Comparison of ENCODE assay signal across 31 mouse cellular contexts in the genomic region with DNA sequence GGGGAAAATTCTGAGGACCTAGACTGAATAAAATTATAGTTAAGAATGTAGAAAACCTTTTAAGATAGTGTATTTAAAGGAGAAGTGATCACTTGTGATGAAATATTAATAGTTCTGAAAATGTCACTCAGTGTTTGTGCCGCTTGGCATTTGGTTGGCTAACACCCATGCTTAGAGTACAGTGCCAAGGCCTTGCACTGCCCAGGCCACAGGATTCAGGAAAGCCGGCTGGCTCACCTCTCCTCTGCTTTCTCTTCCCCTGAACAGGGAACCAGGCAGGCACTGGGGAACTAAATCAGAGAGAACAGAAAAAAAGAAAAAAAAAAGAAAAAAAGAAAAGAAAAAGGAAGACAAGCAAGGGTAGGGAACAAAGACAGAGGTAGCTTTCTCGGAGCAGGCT. TPM values are rescaled to one million over a fixed set of nuclear protein-coding genes. Genes with fewer than 3 reads are reported as not detected.
"Had no signal": no experiment of that assay in that cellular context is flagged by ENCODE, and none has a peak within 500 bp of the region (broad histone marks: within the 10 kb centered on the region; RNA-seq: fewer than 3 reads in every experiment).

No protein-coding gene starts in this region.

- H3K4me1 ChIP-seq: heart, embryonic 13.5 days; heart, embryonic 15.5 days; limb, embryonic 13.5 days; limb, embryonic 15.5 days; liver, embryonic 12.5 days had no signal

- H3K36me3 ChIP-seq: heart, embryonic 13.5 days; heart, embryonic 15.5 days; hindbrain, embryonic 13.5 days; hindbrain, embryonic 15.5 days; kidney, embryonic 15.5 days; limb, embryonic 13.5 days; limb, embryonic 15.5 days; liver, embryonic 12.5 days had no signal

- H3K4me3 ChIP-seq: heart, adult 2 months; heart, embryonic 13.5 days; heart, embryonic 15.5 days; hindbrain, embryonic 13.5 days; hindbrain, embryonic 15.5 days; kidney, embryonic 15.5 days; limb, embryonic 13.5 days; limb, embryonic 15.5 days; liver, embryonic 12.5 days had no signal

- H3K27ac ChIP-seq: heart, adult 2 months; heart, embryonic 13.5 days; heart, embryonic 15.5 days; hindbrain, embryonic 13.5 days; hindbrain, embryonic 15.5 days; hindbrain, postnatal 0 days; kidney, embryonic 15.5 days; kidney, postnatal 0 days; limb, embryonic 13.5 days; limb, embryonic 15.5 days; liver, embryonic 12.5 days had no signal

- DNase-seq: gastrocnemius, postnatal 14 days; gastrocnemius, postnatal 36 days; heart, adult 11 months; heart, adult 2 months; heart, postnatal 14 days; heart, postnatal 36 days; kidney, adult 11 months; kidney, adult 2 months; kidney, adult 9 months; kidney, postnatal 14 days; kidney, postnatal 36 days; layer of hippocampus, adult 9-11 months; layer of hippocampus, postnatal 36 days; left cerebral cortex, postnatal 4 days had no signal

RNA-seq across cellular contexts. Expression of a gene that starts 2.2 kb away (rescaled TPM):
- polyA plus RNA-seq: heart, adult 2 months; heart, embryonic 11.5 days; heart, embryonic 13.5 days; heart, embryonic 15.5 days; heart, postnatal 0 days; intestine, embryonic 14.5 days; intestine, embryonic 16.5 days; kidney, adult 2 months; kidney, embryonic 15.5 days; kidney, postnatal 0 days; large intestine, adult 2 months; limb, embryonic 11.5 days; limb, embryonic 13.5 days; limb, embryonic 15.5 days; liver, adult 2 months; liver, embryonic 12.5 days had no signal

RNA-seq across cellular contexts. Expression of a gene that starts 14.7 kb away (rescaled TPM):
- polyA plus RNA-seq: heart, adult 2 months; liver, adult 2 months had no signal
